Mouse (Mus musculus) stomach, embryonic 14.5 days (tissue): ENCODE measurements around the gene Dlg4. TPM values are rescaled to one million over a fixed set of nuclear protein-coding genes. Genes with fewer than 3 reads are reported as not detected.

Experiments
- ATAC-seq: fragments of 200-750 bp; cut with Nextera tagmentation; 2 replicates; pipeline ENCODE4 v1.8.0; 2017; ENCODE audit warnings: low read depth, moderate TSS enrichment; ENCODE audit not compliant: insufficient number of reproducible peaks, insufficient read depth, low FRiP score
- H3K27ac ChIP-seq: fragments of 300-500 bp; sonication (generic); 2 replicates; pipeline ENCODE4 v1.5.1; 2014; ENCODE audit warnings: mild to moderate bottlenecking, low read length, moderate library complexity, mixed read lengths
- H3K27me3 ChIP-seq: fragments of 300-500 bp; sonication (generic); 2 replicates; pipeline ENCODE4 v1.6.1; 2014; ENCODE audit warnings: low read length, control low read depth, mixed read lengths; ENCODE audit not compliant: control insufficient read depth, insufficient read depth
- H3K36me3 ChIP-seq: fragments of 300-500 bp; sonication (generic); 2 replicates; pipeline ENCODE4 v1.6.1; 2014; ENCODE audit warnings: mild to moderate bottlenecking, control low read depth, low read length, moderate library complexity, mixed read lengths; ENCODE audit not compliant: control insufficient read depth, insufficient read depth
- H3K4me1 ChIP-seq: fragments of 300-500 bp; sonication (generic); 2 replicates; pipeline ENCODE4 v1.6.1; 2014; ENCODE audit warnings: low read length, control low read depth, mixed read lengths; ENCODE audit not compliant: control insufficient read depth, insufficient read depth
- H3K4me2 ChIP-seq: fragments of 300-500 bp; sonication (generic); replicated peaks from 2 replicates; pipeline ENCODE4 v1.6.1; 2014; ENCODE audit warnings: low read depth, low read length, control low read depth
- H3K4me3 ChIP-seq: fragments of 300-500 bp; sonication (generic); 2 replicates; pipeline ENCODE4 v1.5.1; 2014; ENCODE audit warnings: low read depth, low read length, control low read depth
- H3K9ac ChIP-seq: fragments of 300-500 bp; sonication (generic); replicated peaks from 2 replicates; pipeline ENCODE4 v1.6.1; 2014; ENCODE audit warnings: low read depth, mild to moderate bottlenecking, control low read depth, low read length, moderate library complexity, mixed read lengths
- H3K9me3 ChIP-seq: fragments of 300-500 bp; sonication (generic); 2 replicates; pipeline ENCODE4 v1.6.1; 2016; ENCODE audit warnings: low read depth, low read length, control low read depth; ENCODE audit not compliant: control insufficient read depth
- WGBS: fragments of 180-500 bp; shearing (Covaris S2); extraction: QIAGEN DNeasy Blood & Tissue Kit; methylation state at CpG from one replicate; pipeline ENCODE4 v1.1.7; 2014; 5-methylcytosine and 5-hydroxymethylcytosine counted together
- microRNA counts: library from miRNA; unstranded; fragments of <30 nt; microRNA quantifications from one replicate; lab custom pipeline; 2016
- microRNA-seq: library from miRNA; unstranded; fragments of <30 nt; microRNA quantifications from one replicate; pipeline ENCODE4, GENCODE M21; 2016
- polyA plus RNA-seq: library from polyadenylated mRNA; unstranded; fragments of >200 nt; fragmentation: Nextera tagmentation; extraction: Ambion mirVana; gene quantifications from 2 replicates; pipeline ENCODE4 v1.2.1, GENCODE M21; 2014

Gene Dlg4
- polyA plus RNA-seq, 1 experiment from 2014 or later = 13.8 TPM

GRCm38 (mm10) chr11:70077441-70077840, 60.7 kb downstream of the Dlg4 start:
- no peaks in the 10 kb centered on the region for H3K9me3 ChIP-seq
- ATAC-seq = no peak

GRCm38 (mm10) chr11:70079175-70079574, 62.4 kb downstream of the Dlg4 start:
- no peak for ATAC-seq
- 47% methylated on average over 6 of the region's 6 CpGs for WGBS

More at GRCm38 (mm10) chr11:70077441-70077840, 60.7 kb downstream of the Dlg4 start:
- H3K27ac ChIP-seq = no peak overlapping the region
- no peak overlapping the region for H3K9ac ChIP-seq
- 44% methylated on average over 2 of the region's 3 CpGs for WGBS
- H3K27me3 ChIP-seq = no peaks in the 10 kb centered on the region
- no peaks in the 10 kb centered on the region for H3K4me1 ChIP-seq
- no peak overlapping the region for H3K4me3 ChIP-seq
- no peak overlapping the region for H3K4me2 ChIP-seq
- no peaks in the 10 kb centered on the region for H3K36me3 ChIP-seq

GRCm38 (mm10) chr11:70079928-70080327, 63.2 kb downstream of the Dlg4 start:
- Histone ChIP-seq H3K27ac (no peak overlapping the region), H3K27me3 (no peaks in the 10 kb centered on the region), H3K4me1 (no peaks in the 10 kb centered on the region), H3K36me3 (no peaks in the 10 kb centered on the region), H3K9ac (no peak overlapping the region), H3K9me3 (no peaks in the 10 kb centered on the region), H3K4me3 (no peak overlapping the region), H3K4me2 (no peak overlapping the region)
- WGBS = 75% methylated on average over 7 of the region's 7 CpGs
- no peak for ATAC-seq

More at GRCm38 (mm10) chr11:70079175-70079574, 62.4 kb downstream of the Dlg4 start:
- Histone ChIP-seq H3K27ac (no peak overlapping the region), H3K9me3 (no peaks in the 10 kb centered on the region), H3K9ac (no peak overlapping the region), H3K4me3 (no peak overlapping the region), H3K4me1 (no peaks in the 10 kb centered on the region), H3K36me3 (no peaks in the 10 kb centered on the region), H3K27me3 (no peaks in the 10 kb centered on the region), H3K4me2 (no peak overlapping the region)

GRCm38 (mm10) chr11:70080803-70081590, 64.3 kb downstream of the Dlg4 start:
- no peaks in the 10 kb centered on the region for H3K27me3 ChIP-seq
- 84% methylated on average over 15 of the region's 15 CpGs for WGBS
- no peak overlapping the region for H3K27ac ChIP-seq
- H3K9ac ChIP-seq = no peak overlapping the region
- H3K36me3 ChIP-seq = no peaks in the 10 kb centered on the region
- no peak for ATAC-seq
- H3K4me3 ChIP-seq = no peak overlapping the region
- H3K4me2 ChIP-seq = no peak overlapping the region
- no peaks in the 10 kb centered on the region for H3K4me1 ChIP-seq
- no peaks in the 10 kb centered on the region for H3K9me3 ChIP-seq

- Histone ChIP-seq H3K27me3 (no peaks in the 10 kb centered on the region), H3K27ac (no peak overlapping the region), H3K36me3 (no peaks in the 10 kb centered on the region), H3K9me3 (no peaks in the 10 kb centered on the region), H3K9ac (no peak overlapping the region), H3K4me2 (no peak overlapping the region), H3K4me3 (no peak overlapping the region), H3K4me1 (no peaks in the 10 kb centered on the region)
- WGBS = 84% methylated on average over 8 of the region's 8 CpGs
- no peak for ATAC-seq
Observed at GRCm38 (mm10) chr11:70084563-70084962, 67.8 kb downstream of the Dlg4 start.

- H3K4me2 ChIP-seq = no peak within 1 kb of the TSS
- no peak within 1 kb of the TSS for H3K9ac ChIP-seq
- no peaks in the 10 kb centered on the region for H3K36me3 ChIP-seq
- no peak for ATAC-seq
- no peaks in the 10 kb centered on the region for H3K27me3 ChIP-seq
- no peak within 1 kb of the TSS for H3K4me3 ChIP-seq
- no peak within 1 kb of the TSS for H3K27ac ChIP-seq
- no peaks in the 10 kb centered on the region for H3K4me1 ChIP-seq
- WGBS = 71% methylated on average over 12 of the region's 12 CpGs
- H3K9me3 ChIP-seq = no peaks in the 10 kb centered on the region
Observed at GRCm38 (mm10) chr11:70091986-70092783, 75.4 kb downstream of the Dlg4 start, which contains the start of gene Asgr2. Gene Asgr2 (plus strand): TSS chr11:70092644.

MicroRNAs within 50 kb of the gene (microRNA counts, 519-probe panel; counts per million panel counts)
- not detected for microRNA mmu-miR-324-3p (lab: Ali Mortazavi, UCI)
- microRNA mmu-miR-324-5p (lab: Ali Mortazavi, UCI) = 3,138 counts per million, percentile 57 among the panel's probes with 10 or more counts

Small RNAs within 50 kb of the gene (microRNA-seq; reads per million reads assigned to microRNA genes)
- gene Gm44349 (not detected), gene Mir324 (3,724 reads per million, percentile 86 among the genes with 10 or more reads in this experiment)

Other genes with a start within 250 kb of the Dlg4 start
- 6.7 and 7.5 TPM in 2 replicates for gene Chrnb1, start 221.0 kb upstream of the Dlg4 start, polyA plus RNA-seq
- gene Fgf11, start 215.1 kb upstream of the Dlg4 start, polyA plus RNA-seq = 2.1 and 3.6 TPM in 2 replicates
- 12.2 and 15.0 TPM in 2 replicates for gene Tmem102, start 211.3 kb upstream of the Dlg4 start, polyA plus RNA-seq
- not detected in 2 replicates for gene Gm39566, start 201.6 kb upstream of the Dlg4 start, polyA plus RNA-seq
- gene Spem2, start 198.5 kb upstream of the Dlg4 start, polyA plus RNA-seq = not detected in 2 replicates
- gene Spem1, start 194.8 kb upstream of the Dlg4 start, polyA plus RNA-seq = 0.41 TPM in 1 of 2 replicates, not detected in the other
- gene Nlgn2, start 179.2 kb upstream of the Dlg4 start, polyA plus RNA-seq = 10.6 and 11.9 TPM in 2 replicates
- gene Tmem256, start 178.4 kb upstream of the Dlg4 start, polyA plus RNA-seq = 433 and 495 TPM in 2 replicates
- 102 and 110 TPM in 2 replicates for gene Plscr3, start 170.6 kb upstream of the Dlg4 start, polyA plus RNA-seq
- 11.1 TPM in 2 replicates for gene Tnk1, start 158.2 kb upstream of the Dlg4 start, polyA plus RNA-seq
- gene Tmem95, start 138.9 kb upstream of the Dlg4 start, polyA plus RNA-seq = not detected in 2 replicates
- gene Kctd11, start 135.5 kb upstream of the Dlg4 start, polyA plus RNA-seq = 5.0 and 5.3 TPM in 2 replicates
- 3.5 and 4.0 TPM in 2 replicates for gene Acap1, start 121.4 kb upstream of the Dlg4 start, polyA plus RNA-seq
- 8.5 and 10.4 TPM in 2 replicates for gene 2810408A11Rik, start 116.0 kb upstream of the Dlg4 start, polyA plus RNA-seq
- 12.6 and 12.7 TPM in 2 replicates for gene Neurl4, start 115.9 kb upstream of the Dlg4 start, polyA plus RNA-seq
- 71.3 and 80.0 TPM in 2 replicates for gene Gps2, start 103.1 kb upstream of the Dlg4 start, polyA plus RNA-seq
- 1,510 and 1,553 TPM in 2 replicates for gene Eif5a, start 95.0 kb upstream of the Dlg4 start, polyA plus RNA-seq
- 6.6 and 8.9 TPM in 2 replicates for gene Ybx2, start 81.1 kb upstream of the Dlg4 start, polyA plus RNA-seq
- 31.3 and 31.5 TPM in 2 replicates for gene Slc2a4, start 68.8 kb upstream of the Dlg4 start, polyA plus RNA-seq
- 196 and 205 TPM in 2 replicates for gene Cldn7, start 52.2 kb upstream of the Dlg4 start, polyA plus RNA-seq
- 27.2 and 29.5 TPM in 2 replicates for gene Ctdnep1, start 35.8 kb upstream of the Dlg4 start, polyA plus RNA-seq
- gene Elp5, start 34.4 kb upstream of the Dlg4 start, polyA plus RNA-seq = 104 and 111 TPM in 2 replicates
- gene Gabarap, start 25.8 kb upstream of the Dlg4 start, polyA plus RNA-seq = 496 and 523 TPM in 2 replicates
- gene Phf23, start 21.2 kb upstream of the Dlg4 start, polyA plus RNA-seq = 40.2 and 47.9 TPM in 2 replicates
- 29.0 and 29.9 TPM in 2 replicates for gene Dvl2, start 16.3 kb upstream of the Dlg4 start, polyA plus RNA-seq
- 61.3 and 62.7 TPM in 2 replicates for gene Acadvl, start 1.5 kb upstream of the Dlg4 start, polyA plus RNA-seq
- gene Asgr1, start 37.1 kb downstream of the Dlg4 start, polyA plus RNA-seq = not detected in 2 replicates
- 0.54 TPM in 1 of 2 replicates, not detected in the other for gene Asgr2, start 75.7 kb downstream of the Dlg4 start, polyA plus RNA-seq
- gene Mgl2, start 113.4 kb downstream of the Dlg4 start, polyA plus RNA-seq = 0.25 and 0.29 TPM in 2 replicates
- gene Clec10a, start 139.3 kb downstream of the Dlg4 start, polyA plus RNA-seq = 0.98 and 1.0 TPM in 2 replicates
- gene Slc16a11, start 195.8 kb downstream of the Dlg4 start, polyA plus RNA-seq = 0.69 and 1.5 TPM in 2 replicates
- gene Slc16a13, start 204.1 kb downstream of the Dlg4 start, polyA plus RNA-seq = 5.6 and 8.8 TPM in 2 replicates
- gene Bcl6b, start 212.9 kb downstream of the Dlg4 start, polyA plus RNA-seq = 11.3 and 12.0 TPM in 2 replicates
- gene 0610010K14Rik, start 221.0 kb downstream of the Dlg4 start, polyA plus RNA-seq = 164 and 167 TPM in 2 replicates
- gene Gm21988, start 222.9 kb downstream of the Dlg4 start, polyA plus RNA-seq = 9.2 and 13.3 TPM in 2 replicates
- 157 and 164 TPM in 2 replicates for gene Rnasek, start 222.9 kb downstream of the Dlg4 start, polyA plus RNA-seq
- 13.0 and 14.6 TPM in 2 replicates for gene Alox12, start 238.4 kb downstream of the Dlg4 start, polyA plus RNA-seq